Mouse (Mus musculus) embryonic fibroblast, embryonic 13.5 days (primary cell): ENCODE results near the gene Hspb6.

ENCODE experiments used
- CTCF ChIP-seq: IDR thresholded peaks from 2 replicates; pipeline ENCODE4 v1.5.1; 2011; ENCODE audit warnings: mild to moderate bottlenecking, control low read depth, low read length, moderate library complexity, borderline replicate concordance; ENCODE audit not compliant: insufficient read depth
- POLR2A ChIP-seq: IDR thresholded peaks from 2 replicates; pipeline ENCODE4 v1.6.1; 2011; ENCODE audit warnings: low read depth, mild to moderate bottlenecking, control low read depth, low read length, moderate library complexity

- TF ChIP-seq CTCF (no peak), POLR2A (no peak; the same call in 1 of the 2 replicates)
These were observed 27.5 kb upstream of the Hspb6 start for GRCm38 (mm10) chr7:30524487-30524886.
